Mouse (Mus musculus) limb, embryonic 13.5 days (tissue): ENCODE results near the gene Epm2a. TPM values are rescaled to one million over a fixed set of nuclear protein-coding genes. Genes with fewer than 3 reads are reported as not detected.

Source experiments
- ATAC-seq: fragments of 200-750 bp; cut with Nextera tagmentation; 2 replicates; pipeline ENCODE4 v1.8.0; 2017; ENCODE audit warnings: low read depth, moderate number of reproducible peaks, moderate TSS enrichment; ENCODE audit not compliant: low FRiP score
- H3K27ac ChIP-seq: fragments of 300-500 bp; sonication (generic); 2 replicates; pipeline ENCODE4 v1.5.1; 2015; ENCODE audit warnings: inconsistent platforms, mild to moderate bottlenecking, moderate library complexity
- H3K27me3 ChIP-seq: fragments of 300-500 bp; sonication (generic); 2 replicates; pipeline ENCODE4 v1.6.1; 2015; ENCODE audit warnings: mild to moderate bottlenecking, inconsistent platforms
- H3K36me3 ChIP-seq: fragments of 300-500 bp; sonication (generic); 2 replicates; pipeline ENCODE4 v1.6.1; 2015; ENCODE audit warnings: inconsistent platforms, mild to moderate bottlenecking, moderate library complexity
- H3K4me1 ChIP-seq: fragments of 300-500 bp; sonication (generic); 2 replicates; pipeline ENCODE4 v1.6.1; 2015; ENCODE audit warnings: inconsistent platforms
- H3K4me2 ChIP-seq: fragments of 300-500 bp; sonication (generic); replicated peaks from 2 replicates; pipeline ENCODE4 v1.6.1; 2015; ENCODE audit warnings: inconsistent platforms, mild to moderate bottlenecking, moderate library complexity
- H3K4me3 ChIP-seq: fragments of 300-500 bp; sonication (generic); 2 replicates; pipeline ENCODE4 v1.5.1; 2015; ENCODE audit warnings: moderate library complexity, mild to moderate bottlenecking, inconsistent platforms
- H3K9ac ChIP-seq: fragments of 300-500 bp; sonication (generic); 2 replicates; pipeline ENCODE4 v1.6.1; 2015; ENCODE audit warnings: mild to moderate bottlenecking, inconsistent platforms
- H3K9me3 ChIP-seq: fragments of 300-500 bp; sonication (generic); 2 replicates; pipeline ENCODE4 v1.6.1; 2016; ENCODE audit warnings: inconsistent platforms
- WGBS: fragments of 180-500 bp; shearing (Covaris S2); methylation state at CpG from one replicate; pipeline ENCODE4 v1.1.7; 2015; 5-methylcytosine and 5-hydroxymethylcytosine counted together
- polyA plus RNA-seq: library from polyadenylated mRNA; unstranded; fragments of >200 nt; fragmentation: Nextera tagmentation; extraction: Ambion mirVana; gene quantifications from 2 replicates; pipeline ENCODE4 v1.2.1, GENCODE M21; 2015

Epm2a gene
- polyA plus RNA-seq, 1 experiment from 2014 or later, result 0.37 TPM

DNA sequence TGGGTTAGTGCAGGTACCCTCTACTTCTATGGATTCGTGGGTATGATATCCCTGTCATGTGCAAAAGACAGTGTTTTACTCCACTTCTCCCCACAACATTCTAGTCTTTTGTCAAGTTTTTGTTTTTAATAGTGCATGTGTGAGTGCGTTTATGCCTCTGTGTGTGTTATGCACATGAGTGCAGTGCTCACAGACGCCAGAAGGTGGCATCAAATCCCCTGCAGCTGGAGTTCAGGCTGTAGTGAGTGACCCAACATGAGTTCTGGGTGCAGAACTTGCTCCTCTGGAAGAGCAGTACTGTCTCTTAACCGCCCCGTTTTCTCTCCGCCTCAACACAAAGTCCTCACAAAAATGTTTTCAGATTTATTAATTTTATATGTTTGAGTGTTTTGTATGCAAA lies 96.1 kb downstream of the Epm2a start:
- Histone ChIP-seq H3K9ac (no peak overlapping the region), H3K4me2 (no peak overlapping the region), H3K4me1 (no peaks in the 10 kb centered on the region), H3K27ac (no peak overlapping the region), H3K4me3 (no peak overlapping the region), H3K36me3 (no peaks in the 10 kb centered on the region), H3K9me3 (no peaks in the 10 kb centered on the region), H3K27me3 (no peaks in the 10 kb centered on the region)
- 85% methylated on average over 6 of the region's 6 CpGs for WGBS
- ATAC-seq, result no peak

DNA sequence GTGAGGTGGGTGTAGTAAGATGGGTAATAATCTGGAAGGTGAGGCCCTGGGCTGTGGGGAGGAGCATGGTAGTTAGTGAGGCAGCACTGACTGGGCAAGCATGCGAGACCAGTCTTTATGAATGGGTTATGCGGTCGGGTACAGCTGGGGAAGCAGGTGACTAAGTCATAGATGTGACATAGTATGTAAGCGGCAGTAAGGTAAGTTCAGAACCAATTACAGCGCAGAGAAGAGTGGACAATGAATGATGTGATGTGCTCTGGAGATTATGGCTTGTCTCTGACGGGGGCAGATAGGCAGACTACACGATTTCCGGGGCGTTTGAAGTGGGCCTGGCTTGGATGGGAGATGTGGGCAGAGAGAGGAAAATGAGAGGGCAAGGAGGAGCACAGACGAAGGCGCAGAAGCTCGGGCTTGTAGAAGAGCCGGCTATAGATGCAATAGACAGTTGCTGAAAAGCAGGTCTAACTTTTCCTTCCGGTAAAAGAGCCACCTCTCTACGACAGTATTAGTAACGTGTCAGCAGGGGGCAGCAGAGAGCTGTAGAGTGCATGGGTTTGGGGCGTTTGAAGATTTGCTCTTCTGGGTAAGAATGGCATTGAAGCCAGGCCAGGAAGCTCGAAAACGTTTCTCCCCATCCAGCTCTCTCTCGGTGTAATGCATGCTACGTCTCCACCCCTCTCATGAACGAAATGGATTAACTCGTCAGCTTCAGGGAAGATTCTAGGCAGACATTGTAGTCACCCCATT lies 106.5 kb downstream of the Epm2a start:
- no peak overlapping the region for H3K27ac ChIP-seq
- H3K4me2 ChIP-seq, result peak overlapping the region; percentile 46
- 36% methylated on average over 23 of the region's 23 CpGs for WGBS
- no peaks in the 10 kb centered on the region for H3K36me3 ChIP-seq
- H3K4me1 ChIP-seq, result peaks cover 6% of the 10 kb centered on the region; the same call in 1 of the 2 replicates
- peak; percentile 87 for ATAC-seq
- H3K9ac ChIP-seq, result no peak overlapping the region
- no peak overlapping the region for H3K4me3 ChIP-seq
- no peaks in the 10 kb centered on the region for H3K27me3 ChIP-seq
- no peaks in the 10 kb centered on the region for H3K9me3 ChIP-seq

DNA sequence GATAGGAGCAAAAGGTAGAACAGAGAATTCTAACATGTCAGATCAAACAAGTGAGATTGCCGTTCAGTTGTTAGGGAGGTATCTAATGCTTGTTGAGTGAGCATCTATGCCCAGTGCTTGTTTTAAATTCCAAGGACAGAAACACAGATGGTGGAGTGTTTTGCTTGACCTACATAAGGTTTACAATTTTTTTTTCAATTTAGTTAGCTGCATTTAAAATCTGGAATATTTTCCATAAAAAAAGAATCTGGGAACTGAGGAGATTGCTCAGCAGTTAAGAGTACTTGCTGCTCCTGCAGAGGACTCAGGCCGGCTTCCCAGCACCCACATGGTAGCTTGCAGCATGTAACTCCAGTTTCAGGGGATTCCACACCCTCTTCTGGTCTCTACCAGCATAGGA lies 109.3 kb downstream of the Epm2a start:
- WGBS, result 87% methylated on average over 2 of the region's 2 CpGs

DNA sequence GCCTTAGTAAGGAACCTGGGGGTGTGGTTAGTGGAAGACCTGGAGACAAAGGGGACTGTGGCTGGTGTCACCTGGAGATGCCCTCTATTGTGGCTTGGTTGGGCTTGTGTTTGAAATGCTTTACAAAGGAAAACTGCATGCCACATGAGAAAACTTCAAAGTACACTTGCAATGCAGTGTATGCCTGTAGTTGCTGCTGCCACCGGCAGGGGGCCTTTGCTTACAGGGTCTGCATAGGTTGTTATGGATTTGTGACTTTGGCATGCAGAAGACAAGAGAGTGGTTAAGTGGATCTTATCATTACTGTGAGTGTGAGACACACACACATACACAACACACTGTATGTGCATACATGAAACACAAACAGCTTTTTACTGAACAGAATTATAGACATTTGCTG lies 114.2 kb downstream of the Epm2a start:
- no peak overlapping the region for H3K27ac ChIP-seq
- WGBS, result 25% methylated on average over 1 of the region's 1 CpGs
- ATAC-seq, result no peak

More for the DNA sequence above, 109.3 kb downstream of the Epm2a start:
- Histone ChIP-seq H3K27ac (no peak overlapping the region), H3K27me3 (no peaks in the 10 kb centered on the region), H3K9me3 (no peaks in the 10 kb centered on the region), H3K9ac (no peak overlapping the region), H3K4me3 (no peak overlapping the region), H3K4me2 (no peak overlapping the region), H3K4me1 (peaks cover 6% of the 10 kb centered on the region; the same call in 1 of the 2 replicates), H3K36me3 (no peaks in the 10 kb centered on the region)
- no peak for ATAC-seq

DNA sequence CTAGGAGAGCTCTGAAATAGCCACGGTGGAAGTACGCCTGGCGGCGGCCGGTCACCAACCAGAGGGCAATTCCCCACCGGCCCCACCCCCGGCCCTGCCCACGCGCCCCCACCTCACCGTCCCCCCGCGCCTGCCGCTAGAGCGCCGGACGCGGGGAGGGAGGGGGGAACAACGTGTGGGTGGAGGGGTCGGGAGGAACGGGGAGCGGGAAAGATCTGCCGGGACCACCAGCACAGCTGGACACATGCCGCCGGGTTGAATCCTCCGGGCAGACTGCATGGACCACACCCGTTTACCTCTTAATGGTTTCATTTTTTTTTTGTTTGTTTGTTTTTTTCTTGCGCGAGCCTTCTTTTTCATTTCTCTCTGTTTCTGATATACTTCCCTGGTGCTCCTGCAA lies 148.8 kb downstream of the Epm2a start:
- 41% methylated on average over 28 of the region's 28 CpGs for WGBS
- H3K36me3 ChIP-seq, result no peaks in the 10 kb centered on the region
- no peak overlapping the region for H3K9ac ChIP-seq
- H3K27ac ChIP-seq, result no peak overlapping the region
- H3K4me3 ChIP-seq, result no peak overlapping the region
- H3K9me3 ChIP-seq, result peaks cover 18% of the 10 kb centered on the region
- H3K4me2 ChIP-seq, result no peak overlapping the region
- no peaks in the 10 kb centered on the region for H3K4me1 ChIP-seq
- ATAC-seq, result peak; percentile 91
- H3K27me3 ChIP-seq, result no peaks in the 10 kb centered on the region

More for the DNA sequence above, 114.2 kb downstream of the Epm2a start:
- Histone ChIP-seq H3K36me3 (no peaks in the 10 kb centered on the region), H3K4me1 (no peaks in the 10 kb centered on the region), H3K4me3 (no peak overlapping the region), H3K27me3 (no peaks in the 10 kb centered on the region), H3K9ac (no peak overlapping the region), H3K4me2 (no peak overlapping the region), H3K9me3 (no peaks in the 10 kb centered on the region)

Other genes with a start within 250 kb of the Epm2a start
- 19.3 and 20.9 TPM in 2 replicates for gene Shprh, start 194.0 kb upstream of the Epm2a start, polyA plus RNA-seq
- gene Fbxo30, start 62.1 kb upstream of the Epm2a start, polyA plus RNA-seq, result 45.1 and 46.1 TPM in 2 replicates